Mouse (Mus musculus): ENCODE data around the gene Ntrk1.
A peak's percentile ranks its signal among the peaks of the same experiment; 100 is the strongest.

Ntrk1 gene

GRCm38 (mm10) chr3:87785626-87786214 lies 9.2 kb downstream of the Ntrk1 start:
- no peak for DNase-seq (ENCODE audit: low spot score)

GRCm38 (mm10) chr3:87785156-87785555 lies 9.8 kb downstream of the Ntrk1 start:
- no peak for DNase-seq (ENCODE audit: low spot score)

GRCm38 (mm10) chr3:87783282-87784023 lies 11.5 kb downstream of the Ntrk1 start:
- DNase-seq (ENCODE audit: low spot score): no peak

- DNase-seq (ENCODE audit: low spot score): no peak
These were observed 15.9 kb downstream of the Ntrk1 start for GRCm38 (mm10) chr3:87779086-87779485.

GRCm38 (mm10) chr3:87778283-87778682 lies 16.7 kb downstream of the Ntrk1 start:
- DNase-seq (ENCODE audit: low spot score): no peak

- DNase-seq (ENCODE audit: low spot score): no peak
These were observed 23.9 kb downstream of the Ntrk1 start for GRCm38 (mm10) chr3:87771088-87771487.

- peak; percentile 63 for DNase-seq (ENCODE audit: low spot score)
These were observed 24.7 kb downstream of the Ntrk1 start for GRCm38 (mm10) chr3:87770280-87770679.

- no peak for DNase-seq (ENCODE audit: low spot score)
These were observed 25.5 kb downstream of the Ntrk1 start for GRCm38 (mm10) chr3:87769506-87769905.

GRCm38 (mm10) chr3:87768844-87769243 lies 26.1 kb downstream of the Ntrk1 start:
- DNase-seq (ENCODE audit: low spot score): peak; percentile 89

- DNase-seq (ENCODE audit: low spot score): no peak
These were observed 26.5 kb downstream of the Ntrk1 start for GRCm38 (mm10) chr3:87768431-87768830.

- DNase-seq (ENCODE audit: low spot score): peak; percentile 45
These were observed 27.2 kb downstream of the Ntrk1 start for GRCm38 (mm10) chr3:87767764-87768163.

- DNase-seq (ENCODE audit: low spot score): no peak
These were observed 28.7 kb downstream of the Ntrk1 start for GRCm38 (mm10) chr3:87766284-87766667.

- DNase-seq (ENCODE audit: low spot score): no peak
These were observed 29.2 kb downstream of the Ntrk1 start for GRCm38 (mm10) chr3:87765631-87766283.

- DNase-seq (ENCODE audit: low spot score): peak; percentile 72
These were observed 29.9 kb downstream of the Ntrk1 start for GRCm38 (mm10) chr3:87765091-87765490.

- DNase-seq (ENCODE audit: low spot score): no peak
These were observed 30.5 kb downstream of the Ntrk1 start for GRCm38 (mm10) chr3:87764506-87764905.

GRCm38 (mm10) chr3:87763683-87764289 lies 31.2 kb downstream of the Ntrk1 start:
- DNase-seq (ENCODE audit: low spot score): peak; percentile 56

GRCm38 (mm10) chr3:87763202-87763601 lies 31.8 kb downstream of the Ntrk1 start:
- DNase-seq (ENCODE audit: low spot score): no peak

GRCm38 (mm10) chr3:87761408-87762375 lies 33.3 kb downstream of the Ntrk1 start:
- no peak for DNase-seq (ENCODE audit: low spot score)

- no peak for DNase-seq (ENCODE audit: low spot score)
These were observed 36.3 kb downstream of the Ntrk1 start for GRCm38 (mm10) chr3:87758641-87759040.

GRCm38 (mm10) chr3:87756488-87756887 lies 38.5 kb downstream of the Ntrk1 start:
- no peak for DNase-seq (ENCODE audit: low spot score)

GRCm38 (mm10) chr3:87755964-87756363 lies 39.0 kb downstream of the Ntrk1 start:
- peak; percentile 84 for DNase-seq (ENCODE audit: low spot score)

GRCm38 (mm10) chr3:87753829-87754228 lies 41.1 kb downstream of the Ntrk1 start:
- no peak for DNase-seq (ENCODE audit: low spot score)
